Mouse (Mus musculus) retina, embryonic 14.5 days (tissue): ENCODE data around the gene Gm5485.

ENCODE experiments used
- DNase-seq: peaks from one replicate; pipeline ENCODE4 v3.0.0-alpha.2; 2015; ENCODE audit warnings: low spot score

Gm5485 gene

GRCm38 (mm10) chr16:48372461-48372860, 39.8 kb downstream of the Gm5485 start:
- DNase-seq = peak; percentile 52

GRCm38 (mm10) chr16:48368096-48368495, 44.1 kb downstream of the Gm5485 start:
- DNase-seq = no peak

GRCm38 (mm10) chr16:48366801-48367200, 45.4 kb downstream of the Gm5485 start:
- DNase-seq = no peak

- no peak for DNase-seq
These were observed 51.3 kb downstream of the Gm5485 start for GRCm38 (mm10) chr16:48360887-48361286.

- peak; percentile 31 for DNase-seq
These were observed 55.8 kb downstream of the Gm5485 start for GRCm38 (mm10) chr16:48356417-48356816.

GRCm38 (mm10) chr16:48355716-48356115, 56.5 kb downstream of the Gm5485 start:
- DNase-seq = no peak
